Mouse (Mus musculus) inflammation-experienced regulatory T-cells, adult 16 weeks (primary cell): ENCODE data around the gene Ifit1bl2. TPM values are rescaled to one million over a fixed set of nuclear protein-coding genes. Genes with fewer than 3 reads are reported as not detected.

ENCODE experiments used
- polyA plus RNA-seq: library from polyadenylated mRNA; unstranded; fragments of 100-300 nt; shearing (Covaris generic); gene quantifications from one replicate; pipeline ENCODE4 v1.2.1, GENCODE M21; 2017

Gene Ifit1bl2
- 1.5 TPM for polyA plus RNA-seq

GRCm38 (mm10) chr19:34640623-34641022 is at the start of gene Ifit1bl2, which contains the start of gene Ifit1:
Gene Ifit1bl2 (minus strand): TSS chr19:34640743.
Gene Ifit1 (plus strand): TSS chr19:34640871.

GRCm38 (mm10) chr19:34607237-34608051 is 33.1 kb downstream of the Ifit1bl2 start, which contains the start of gene Ifit3b:
Gene Ifit3b (plus strand): TSS chr19:34607970.

GRCm38 (mm10) chr19:34601888-34602287 is 38.7 kb downstream of the Ifit1bl2 start, which contains the start of gene Ifit1bl1:
Gene Ifit1bl1 (minus strand): TSS chr19:34601956.

DNA sequence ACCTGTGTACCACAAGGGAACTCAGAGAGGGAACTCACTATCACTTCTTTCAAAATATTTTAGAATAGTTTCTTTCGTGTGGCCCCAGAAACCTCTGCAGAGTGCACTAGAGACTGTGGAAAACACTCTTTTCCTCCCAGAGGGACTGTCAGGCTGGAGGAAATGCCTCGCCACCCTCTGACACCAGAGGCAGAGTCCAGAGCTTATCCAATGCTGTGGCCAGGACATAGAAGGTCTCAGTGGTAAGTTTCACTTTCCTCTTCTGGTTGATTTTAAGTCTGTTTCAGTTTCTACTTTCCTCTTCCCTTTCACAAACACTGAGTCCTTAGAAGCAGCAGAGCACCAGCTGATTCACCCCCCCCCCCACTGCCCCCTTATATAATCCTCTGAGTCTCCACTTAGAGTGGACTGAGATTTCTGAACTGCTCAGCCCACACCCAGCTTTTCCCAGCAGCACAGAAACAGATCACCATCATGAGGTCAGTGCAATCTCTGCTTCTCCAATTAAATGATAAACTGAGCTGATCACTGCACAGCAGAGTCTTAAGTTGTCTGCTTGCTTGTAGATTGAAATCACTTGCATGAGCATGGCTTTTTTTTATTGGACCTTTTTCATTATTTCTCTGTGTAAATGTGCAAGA is 57.3 kb downstream of the Ifit1bl2 start, which contains the start of gene Ifit3:
Ifit3 (plus strand) TSS at position 406 of the 641 bp plus-strand sequence.

Other genes with a start within 250 kb of the Ifit1bl2 start
- not detected for gene Ch25h, start 165.6 kb downstream of the Ifit1bl2 start, polyA plus RNA-seq
- 99.3 TPM for gene Lipa, start 113.3 kb downstream of the Ifit1bl2 start, polyA plus RNA-seq
- 40.6 TPM for gene Ifit2, start 90.0 kb downstream of the Ifit1bl2 start, polyA plus RNA-seq
- 16.6 TPM for gene Ifit3, start 57.2 kb downstream of the Ifit1bl2 start, polyA plus RNA-seq
- gene Ifit1bl1, start 38.8 kb downstream of the Ifit1bl2 start, polyA plus RNA-seq = 114 TPM
- gene Ifit3b, start 32.8 kb downstream of the Ifit1bl2 start, polyA plus RNA-seq = 3.4 TPM
- gene Ifit1, start 128 bp upstream of the Ifit1bl2 start, polyA plus RNA-seq = 31.5 TPM
- not detected for gene Slc16a12, start 106.5 kb upstream of the Ifit1bl2 start, polyA plus RNA-seq
- gene Pank1, start 238.7 kb upstream of the Ifit1bl2 start, polyA plus RNA-seq = 0.52 TPM